Mouse (Mus musculus) embryonic facial prominence, embryonic 15.5 days (tissue): ENCODE measurements at regions not wholly inside any gene's neighbourhood (a gene's known extent, or its start where the extent isn't known, plus 50 kb on each side); places are given as distances from the start of the nearest gene placed in this dataset.

ENCODE experiments used
- ATAC-seq: fragments of 200-750 bp; cut with Nextera tagmentation; 2 replicates; pipeline ENCODE4 v1.8.0; 2017; ENCODE audit warnings: low read depth, moderate TSS enrichment; ENCODE audit not compliant: insufficient number of reproducible peaks, low FRiP score, low TSS enrichment
- H3K27ac ChIP-seq: fragments of 300-500 bp; sonication (generic); replicated peaks from 2 replicates; pipeline ENCODE4 v1.5.1; 2015; ENCODE audit warnings: mild to moderate bottlenecking, inconsistent platforms
- H3K27me3 ChIP-seq: fragments of 300-500 bp; sonication (generic); 2 replicates; pipeline ENCODE4 v1.6.1; 2015; ENCODE audit warnings: inconsistent platforms
- H3K36me3 ChIP-seq: fragments of 300-500 bp; sonication (generic); 2 replicates; pipeline ENCODE4 v1.6.1; 2015; ENCODE audit warnings: mild to moderate bottlenecking, inconsistent platforms
- H3K4me1 ChIP-seq: fragments of 300-500 bp; sonication (generic); 2 replicates; pipeline ENCODE4 v1.6.1; 2015; ENCODE audit warnings: inconsistent platforms
- H3K4me2 ChIP-seq: fragments of 300-500 bp; sonication (generic); replicated peaks from 2 replicates; pipeline ENCODE4 v1.6.1; 2015; ENCODE audit warnings: mild to moderate bottlenecking, inconsistent platforms
- H3K4me3 ChIP-seq: fragments of 300-500 bp; sonication (generic); replicated peaks from 2 replicates; pipeline ENCODE4 v1.5.1; 2015; ENCODE audit warnings: mild to moderate bottlenecking, inconsistent platforms
- H3K9ac ChIP-seq: fragments of 300-500 bp; sonication (generic); 2 replicates; pipeline ENCODE4 v1.6.1; 2015; ENCODE audit warnings: inconsistent platforms
- H3K9me3 ChIP-seq: fragments of 300-500 bp; sonication (generic); replicated peaks from 2 replicates; pipeline ENCODE4 v1.6.1; 2016; ENCODE audit warnings: inconsistent platforms
- WGBS: fragments of 180-500 bp; shearing (Covaris S2); methylation state at CpG from one replicate; pipeline ENCODE4 v1.1.7; 2015; 5-methylcytosine and 5-hydroxymethylcytosine counted together

DNA sequence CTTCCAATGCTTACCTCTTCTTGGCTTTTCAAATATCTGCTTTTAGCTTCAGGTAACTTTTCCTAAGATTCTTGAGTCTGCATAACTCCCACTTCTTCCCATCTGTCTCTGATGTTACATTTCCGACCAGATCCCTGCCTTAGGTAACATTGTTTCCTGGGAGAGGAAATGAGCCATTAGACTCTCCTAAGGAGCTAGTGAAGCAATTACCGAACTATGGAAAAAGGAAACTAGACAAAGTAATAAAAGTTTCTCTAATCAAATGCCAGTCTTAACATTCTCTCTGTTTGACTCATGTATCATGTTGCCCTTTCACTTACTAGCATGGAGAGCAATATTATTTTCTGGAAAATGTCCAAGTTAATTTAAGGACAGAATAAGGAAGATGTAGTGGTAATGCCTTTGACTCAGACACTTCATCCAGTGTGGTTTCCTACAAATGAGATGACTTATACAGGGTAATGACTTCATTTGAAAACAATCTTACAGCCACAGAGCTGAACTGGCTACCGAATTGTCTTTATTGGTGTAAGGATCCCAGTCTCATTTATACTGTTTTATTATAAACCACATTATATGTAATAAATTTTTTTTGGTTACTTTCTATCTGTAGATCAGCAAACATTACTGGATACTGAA is 263.8 kb upstream of the Fam84a start:
- no peaks in the 10 kb centered on the region for H3K4me1 ChIP-seq
- no peaks in the 10 kb centered on the region for H3K9me3 ChIP-seq
- ATAC-seq = no peak
- no peak overlapping the region for H3K4me2 ChIP-seq
- no peak overlapping the region for H3K27ac ChIP-seq
- H3K4me3 ChIP-seq = no peak overlapping the region
- WGBS = 49% methylated on average over 3 of the region's 3 CpGs
- no peaks in the 10 kb centered on the region for H3K27me3 ChIP-seq
- no peak overlapping the region for H3K9ac ChIP-seq
- no peaks in the 10 kb centered on the region for H3K36me3 ChIP-seq

DNA sequence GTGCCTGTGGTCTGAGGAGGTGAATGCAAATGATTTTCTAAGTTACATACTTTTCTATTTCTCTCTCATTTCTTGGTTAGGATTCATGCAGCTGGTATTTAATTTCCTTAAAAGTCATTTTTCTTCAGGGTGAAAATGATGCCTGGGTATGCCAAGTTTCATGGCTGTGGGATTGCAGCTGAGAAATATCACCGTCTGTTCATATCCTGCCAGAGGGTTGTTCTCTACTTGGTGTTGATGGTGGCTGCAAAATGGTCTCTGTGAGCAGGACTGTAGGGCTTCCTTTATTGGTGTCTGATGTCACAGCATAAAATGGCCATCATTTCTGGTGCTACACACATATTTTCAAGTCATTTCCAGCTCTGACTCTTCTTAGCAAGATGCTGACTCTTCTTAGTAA is 259.2 kb upstream of the Fam84a start:
- Histone ChIP-seq H3K4me2 (no peak overlapping the region), H3K4me3 (no peak overlapping the region), H3K36me3 (no peaks in the 10 kb centered on the region), H3K9ac (no peak overlapping the region), H3K27me3 (no peaks in the 10 kb centered on the region), H3K9me3 (no peaks in the 10 kb centered on the region), H3K27ac (no peak overlapping the region), H3K4me1 (no peaks in the 10 kb centered on the region)
- WGBS = 79% methylated on average over 1 of the region's 1 CpGs
- no peak for ATAC-seq

- H3K27me3 ChIP-seq = no peaks in the 10 kb centered on the region
- no peak overlapping the region for H3K27ac ChIP-seq
- H3K9ac ChIP-seq = no peak overlapping the region
- H3K4me2 ChIP-seq = no peak overlapping the region
- H3K4me1 ChIP-seq = no peaks in the 10 kb centered on the region
- ATAC-seq = no peak
- no peak overlapping the region for H3K4me3 ChIP-seq
- WGBS = 80% methylated on average over 1 of the region's 1 CpGs
- H3K36me3 ChIP-seq = no peaks in the 10 kb centered on the region
- H3K9me3 ChIP-seq = no peaks in the 10 kb centered on the region
Observed at GRCm38 (mm10) chr12:14405796-14406195, 253.9 kb upstream of the Fam84a start.

DNA sequence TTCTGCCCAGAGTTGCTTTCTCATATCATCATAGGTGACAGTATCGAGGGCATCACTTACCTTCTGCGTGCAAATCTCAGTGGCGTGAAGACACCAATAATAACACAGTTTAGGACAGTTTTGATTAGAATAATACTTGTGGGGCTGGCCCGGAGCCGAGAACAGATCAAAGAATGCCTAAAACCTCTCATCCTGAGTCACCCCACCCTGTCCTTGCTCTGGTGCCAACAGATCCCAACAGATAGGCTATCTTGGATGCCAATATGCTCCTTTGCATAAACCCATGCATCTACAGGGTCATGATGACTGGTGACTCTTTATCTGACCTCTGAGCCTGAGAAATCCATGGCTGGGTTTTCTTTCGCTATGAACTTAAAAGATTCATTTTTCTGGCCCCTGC is 224.4 kb upstream of the Fam84a start:
- Histone ChIP-seq H3K27me3 (no peaks in the 10 kb centered on the region), H3K27ac (no peak overlapping the region), H3K4me2 (no peak overlapping the region), H3K9ac (no peak overlapping the region), H3K9me3 (no peaks in the 10 kb centered on the region), H3K4me1 (no peaks in the 10 kb centered on the region), H3K4me3 (no peak overlapping the region), H3K36me3 (no peaks in the 10 kb centered on the region)
- ATAC-seq = no peak
- 81% methylated on average over 6 of the region's 6 CpGs for whole genome bisulfite sequencing

DNA sequence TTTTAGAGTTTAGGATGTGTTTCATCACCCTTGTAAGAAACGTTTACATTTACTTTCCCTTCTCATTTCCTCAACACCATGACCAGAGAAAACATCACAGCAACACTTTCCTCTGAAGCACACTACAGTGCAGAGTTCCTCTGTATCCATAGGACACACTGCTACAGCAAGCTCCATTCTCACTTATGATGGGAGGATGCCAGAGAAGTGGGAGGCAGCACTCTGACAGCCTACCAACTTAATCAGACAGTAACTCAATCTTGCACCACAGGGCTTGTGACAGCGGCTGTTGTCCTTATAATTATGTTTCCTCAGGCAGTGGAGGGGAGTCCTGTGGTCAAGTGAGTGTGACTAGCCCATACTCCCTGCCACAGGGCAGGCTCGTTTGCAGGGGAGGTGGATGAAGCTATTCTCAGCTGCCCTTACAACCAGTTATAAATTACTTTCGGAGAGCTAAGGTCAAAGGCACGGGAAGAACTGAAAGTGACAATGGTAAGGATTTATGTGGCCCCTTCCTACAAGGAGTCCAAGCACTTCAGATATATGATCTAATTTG is 186.5 kb upstream of the Fam84a start:
- H3K27ac ChIP-seq = no peak overlapping the region
- no peak overlapping the region for H3K4me3 ChIP-seq
- H3K27me3 ChIP-seq = no peaks in the 10 kb centered on the region
- no peaks in the 10 kb centered on the region for H3K4me1 ChIP-seq
- WGBS = 40% methylated on average over 5 of the region's 5 CpGs
- no peak for ATAC-seq
- no peaks in the 10 kb centered on the region for H3K9me3 ChIP-seq
- no peak overlapping the region for H3K4me2 ChIP-seq
- H3K36me3 ChIP-seq = no peaks in the 10 kb centered on the region
- H3K9ac ChIP-seq = no peak overlapping the region

GRCm38 (mm10) chr12:14337813-14338212 is 186.0 kb upstream of the Fam84a start:
- Histone ChIP-seq H3K27ac (no peak overlapping the region), H3K4me1 (no peaks in the 10 kb centered on the region), H3K4me2 (no peak overlapping the region), H3K4me3 (no peak overlapping the region), H3K9me3 (no peaks in the 10 kb centered on the region), H3K27me3 (no peaks in the 10 kb centered on the region), H3K9ac (no peak overlapping the region), H3K36me3 (no peaks in the 10 kb centered on the region)
- WGBS = 84% methylated on average over 3 of the region's 3 CpGs
- ATAC-seq = no peak

DNA sequence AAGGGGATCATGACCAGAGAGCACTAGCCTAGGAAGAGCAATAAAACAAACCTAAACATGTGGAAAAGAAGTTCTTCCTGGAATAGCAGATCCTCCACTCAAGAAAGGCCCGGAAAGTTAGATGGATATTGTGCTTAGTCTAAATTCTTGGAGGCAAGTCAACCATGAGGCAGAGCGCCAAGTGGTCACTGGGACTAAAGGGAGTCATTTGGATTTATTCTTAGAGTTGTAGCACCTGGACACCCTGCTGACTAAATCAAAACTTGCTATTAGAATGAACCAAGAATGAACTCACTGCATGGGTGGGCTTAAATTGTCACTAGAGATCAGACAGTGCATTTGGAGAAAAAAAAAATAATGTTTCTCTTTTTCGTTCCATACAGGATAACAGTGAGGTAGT is 166.8 kb upstream of the Fam84a start:
- no peaks in the 10 kb centered on the region for H3K36me3 ChIP-seq
- H3K4me2 ChIP-seq = no peak overlapping the region
- H3K4me1 ChIP-seq = no peaks in the 10 kb centered on the region
- H3K27ac ChIP-seq = no peak overlapping the region
- H3K9me3 ChIP-seq = no peaks in the 10 kb centered on the region
- no peak for ATAC-seq
- H3K9ac ChIP-seq = no peak overlapping the region
- WGBS = 89% methylated on average over 3 of the region's 3 CpGs
- H3K27me3 ChIP-seq = no peaks in the 10 kb centered on the region
- no peak overlapping the region for H3K4me3 ChIP-seq

DNA sequence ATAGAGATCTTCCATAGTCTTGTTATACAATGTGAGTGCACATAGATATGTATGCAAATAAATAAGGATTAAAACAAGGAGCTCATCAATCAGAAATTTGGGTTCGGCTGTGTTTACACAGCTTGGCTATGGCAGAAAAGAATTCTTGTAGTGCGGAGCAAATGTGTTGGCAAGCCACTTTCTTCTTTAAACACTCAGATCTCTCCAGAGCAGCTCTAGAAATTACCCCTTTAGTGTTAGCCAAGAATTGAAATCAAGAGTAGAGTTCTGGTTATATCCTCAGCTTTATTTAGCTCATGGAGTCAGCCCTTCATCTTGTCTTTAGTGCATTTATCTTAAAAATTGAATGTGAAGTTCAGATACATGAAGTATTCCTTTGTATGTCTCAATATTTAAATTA is 164.5 kb upstream of the Fam84a start:
- Histone ChIP-seq H3K4me3 (no peak overlapping the region), H3K9ac (no peak overlapping the region), H3K27me3 (no peaks in the 10 kb centered on the region), H3K27ac (no peak overlapping the region), H3K4me1 (no peaks in the 10 kb centered on the region), H3K36me3 (no peaks in the 10 kb centered on the region), H3K9me3 (no peaks in the 10 kb centered on the region), H3K4me2 (no peak overlapping the region)
- no peak for ATAC-seq
- WGBS = 68% methylated on average over 2 of the region's 2 CpGs

- Histone ChIP-seq H3K4me3 (no peak overlapping the region), H3K9me3 (no peaks in the 10 kb centered on the region), H3K4me1 (no peaks in the 10 kb centered on the region), H3K27ac (no peak overlapping the region), H3K9ac (no peak overlapping the region), H3K4me2 (no peak overlapping the region), H3K36me3 (no peaks in the 10 kb centered on the region), H3K27me3 (no peaks in the 10 kb centered on the region)
- ATAC-seq = no peak
- 57% methylated on average over 5 of the region's 5 CpGs for WGBS
Observed at GRCm38 (mm10) chr12:14315780-14316179, 163.9 kb upstream of the Fam84a start.

- no peak overlapping the region for H3K9ac ChIP-seq
- H3K36me3 ChIP-seq = no peaks in the 10 kb centered on the region
- ATAC-seq = no peak
- H3K9me3 ChIP-seq = no peaks in the 10 kb centered on the region
- no peaks in the 10 kb centered on the region for H3K4me1 ChIP-seq
- H3K27me3 ChIP-seq = no peaks in the 10 kb centered on the region
- no peak overlapping the region for H3K27ac ChIP-seq
- H3K4me2 ChIP-seq = no peak overlapping the region
- WGBS = 40% methylated on average over 2 of the region's 2 CpGs
- H3K4me3 ChIP-seq = no peak overlapping the region
Observed at GRCm38 (mm10) chr12:14302366-14302930, 150.6 kb upstream of the Fam84a start.

DNA sequence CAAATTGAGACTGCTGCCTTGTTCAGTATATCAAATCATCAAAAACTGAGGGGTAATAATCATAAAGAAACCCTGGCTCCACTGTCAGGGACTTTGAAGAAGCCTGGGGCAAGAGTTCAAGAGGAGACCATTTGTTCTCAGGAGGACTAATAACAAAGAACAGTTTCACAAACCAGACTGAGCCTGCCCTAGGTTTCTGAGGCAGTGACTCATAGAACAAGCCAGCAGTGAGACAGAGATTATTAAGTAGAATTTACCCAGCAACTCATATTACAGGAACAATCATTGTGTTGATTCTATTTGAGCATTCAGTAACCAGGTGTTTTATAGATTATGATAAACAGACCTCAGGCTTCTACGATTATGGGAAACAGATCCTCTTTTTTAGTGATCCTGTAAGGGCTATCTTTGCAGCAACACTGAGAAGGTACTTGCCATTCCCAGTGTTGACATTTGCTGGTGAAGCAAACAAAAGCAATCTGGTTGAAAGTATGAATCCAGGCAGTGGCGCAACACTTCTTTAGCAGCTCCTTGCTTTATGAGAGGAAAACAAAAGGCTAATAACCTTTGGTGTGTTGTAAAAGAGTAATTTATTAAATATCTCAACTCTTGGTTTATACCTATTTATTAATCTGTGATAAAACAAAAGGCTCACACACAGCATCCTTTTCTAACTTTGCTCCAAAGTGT is 150.0 kb upstream of the Fam84a start:
- Histone ChIP-seq H3K4me1 (no peaks in the 10 kb centered on the region), H3K4me2 (no peak overlapping the region), H3K9me3 (no peaks in the 10 kb centered on the region), H3K27ac (peak overlapping the region; percentile 60; the same call in 1 of the 2 replicates), H3K9ac (no peak overlapping the region), H3K4me3 (no peak overlapping the region), H3K27me3 (no peaks in the 10 kb centered on the region), H3K36me3 (no peaks in the 10 kb centered on the region)
- WGBS = 51% methylated on average over 2 of the region's 2 CpGs
- no peak for ATAC-seq
